Mouse (Mus musculus): ENCODE measurements at regions not wholly inside any gene's neighbourhood (a gene's known extent, or its start where the extent isn't known, plus 50 kb on each side); places are given as distances from the start of the nearest gene placed in this dataset.

- no peak for DNase-seq
- 78% methylated on average over 12 of the region's 12 CpGs for WGBS (ENCODE audit: insufficient replicate concordance)
- ATAC-seq, result no peak
These were observed 565.9 kb upstream of the 3110018I06Rik start for GRCm38 (mm10) chr12:106922571-106922991.

GRCm38 (mm10) chr12:106928389-106928788, 560.0 kb upstream of the 3110018I06Rik start:
- ATAC-seq (no peak), DNase-seq (no peak)
- Histone ChIP-seq H3K4me2 (ENCODE audit: low read depth, low read length) (no peak overlapping the region), H3K4me3 (ENCODE audit: low read depth, low read length) (no peak overlapping the region), H3K4me1 (ENCODE audit: insufficient read depth) (no peaks in the 10 kb centered on the region), H3K36me3 (replicated peaks; ENCODE audit: insufficient read depth, low read length) (no peaks in the 10 kb centered on the region), H3K27me3 (ENCODE audit: insufficient read depth, low read length) (no peaks in the 10 kb centered on the region), H3K9ac (replicated peaks) (no peak overlapping the region), H3K9me3 (ENCODE audit: low read length) (no peaks in the 10 kb centered on the region), H3K27ac (ENCODE audit: low read depth) (no peak overlapping the region)
- 78% methylated on average over 5 of the region's 5 CpGs for WGBS (ENCODE audit: insufficient replicate concordance)
- TF ChIP-seq EP300 (IDR thresholded peaks at IDR 0.05; ENCODE audit: low read depth), result no peak
- no peak for TF ChIP-seq CTCF (IDR thresholded peaks at IDR 0.05; ENCODE audit: low read depth)

More at GRCm38 (mm10) chr12:106922571-106922991, 565.9 kb upstream of the 3110018I06Rik start:
- Histone ChIP-seq H3K4me2 (ENCODE audit: low read depth, low read length) (no peak overlapping the region), H3K27me3 (ENCODE audit: insufficient read depth, low read length) (no peaks in the 10 kb centered on the region), H3K9me3 (ENCODE audit: low read length) (no peaks in the 10 kb centered on the region), H3K9ac (replicated peaks) (no peak overlapping the region), H3K36me3 (replicated peaks; ENCODE audit: insufficient read depth, low read length) (no peaks in the 10 kb centered on the region), H3K4me3 (ENCODE audit: low read depth, low read length) (no peak overlapping the region), H3K4me1 (ENCODE audit: insufficient read depth) (no peaks in the 10 kb centered on the region), H3K27ac (ENCODE audit: low read depth) (no peak overlapping the region)
- TF ChIP-seq EP300 (IDR thresholded peaks at IDR 0.05; ENCODE audit: low read depth), result no peak
- no peak for TF ChIP-seq CTCF (IDR thresholded peaks at IDR 0.05; ENCODE audit: low read depth)

GRCm38 (mm10) chr12:106929161-106929560, 559.3 kb upstream of the 3110018I06Rik start:
- TF ChIP-seq CTCF (IDR thresholded peaks at IDR 0.05; ENCODE audit: low read depth) (no peak), EP300 (IDR thresholded peaks at IDR 0.05; ENCODE audit: low read depth) (no peak)
- WGBS (ENCODE audit: insufficient replicate concordance), result 71% methylated on average over 13 of the region's 13 CpGs
- Histone ChIP-seq H3K27me3 (ENCODE audit: insufficient read depth, low read length) (no peaks in the 10 kb centered on the region), H3K9ac (replicated peaks) (no peak overlapping the region), H3K36me3 (replicated peaks; ENCODE audit: insufficient read depth, low read length) (no peaks in the 10 kb centered on the region), H3K4me1 (ENCODE audit: insufficient read depth) (no peaks in the 10 kb centered on the region), H3K4me2 (ENCODE audit: low read depth, low read length) (no peak overlapping the region), H3K4me3 (ENCODE audit: low read depth, low read length) (no peak overlapping the region), H3K9me3 (ENCODE audit: low read length) (no peaks in the 10 kb centered on the region), H3K27ac (ENCODE audit: low read depth) (no peak overlapping the region)
- DNase-seq (no peak), ATAC-seq (no peak)

- DNase-seq (no peak), ATAC-seq (no peak)
These were observed 556.8 kb upstream of the 3110018I06Rik start for GRCm38 (mm10) chr12:106931591-106931990.

GRCm38 (mm10) chr12:106939381-106939780, 549.1 kb upstream of the 3110018I06Rik start:
- H3K36me3 ChIP-seq (replicated peaks; ENCODE audit: insufficient read depth, low read length), result no peaks in the 10 kb centered on the region
- no peak for ATAC-seq
- no peak overlapping the region for H3K4me3 ChIP-seq (ENCODE audit: low read depth, low read length)
- no peaks in the 10 kb centered on the region for H3K4me1 ChIP-seq (ENCODE audit: insufficient read depth)
- no peak overlapping the region for H3K27ac ChIP-seq (ENCODE audit: low read depth)
- TF ChIP-seq CTCF (IDR thresholded peaks at IDR 0.05; ENCODE audit: low read depth) (no peak), EP300 (IDR thresholded peaks at IDR 0.05; ENCODE audit: low read depth) (no peak)
- WGBS (ENCODE audit: insufficient replicate concordance), result 67% methylated on average over 12 of the region's 12 CpGs
- no peak for DNase-seq
- no peak overlapping the region for H3K9ac ChIP-seq (replicated peaks)
- no peaks in the 10 kb centered on the region; the same call in 1 of the 2 replicates for H3K9me3 ChIP-seq (ENCODE audit: low read length)
- H3K27me3 ChIP-seq (ENCODE audit: insufficient read depth, low read length), result no peaks in the 10 kb centered on the region
- no peak overlapping the region for H3K4me2 ChIP-seq (ENCODE audit: low read depth, low read length)

More at GRCm38 (mm10) chr12:106931591-106931990, 556.8 kb upstream of the 3110018I06Rik start:
- WGBS (ENCODE audit: insufficient replicate concordance), result 66% methylated on average over 3 of the region's 3 CpGs
- Histone ChIP-seq H3K27me3 (ENCODE audit: insufficient read depth, low read length) (no peaks in the 10 kb centered on the region), H3K9me3 (ENCODE audit: low read length) (no peaks in the 10 kb centered on the region; the same call in 1 of the 2 replicates), H3K4me2 (ENCODE audit: low read depth, low read length) (no peak overlapping the region), H3K4me1 (ENCODE audit: insufficient read depth) (no peaks in the 10 kb centered on the region), H3K27ac (ENCODE audit: low read depth) (no peak overlapping the region), H3K36me3 (replicated peaks; ENCODE audit: insufficient read depth, low read length) (no peaks in the 10 kb centered on the region), H3K4me3 (ENCODE audit: low read depth, low read length) (no peak overlapping the region), H3K9ac (replicated peaks) (no peak overlapping the region)
- no peak for TF ChIP-seq EP300 (IDR thresholded peaks at IDR 0.05; ENCODE audit: low read depth)
- no peak for TF ChIP-seq CTCF (IDR thresholded peaks at IDR 0.05; ENCODE audit: low read depth)

GRCm38 (mm10) chr12:106943874-106944273, 544.6 kb upstream of the 3110018I06Rik start:
- no peaks in the 10 kb centered on the region for H3K4me1 ChIP-seq (ENCODE audit: insufficient read depth)
- H3K4me2 ChIP-seq (ENCODE audit: low read depth, low read length), result no peak overlapping the region
- TF ChIP-seq EP300 (IDR thresholded peaks at IDR 0.05; ENCODE audit: low read depth) (no peak), CTCF (IDR thresholded peaks at IDR 0.05; ENCODE audit: low read depth) (no peak)
- H3K27ac ChIP-seq (ENCODE audit: low read depth), result no peak overlapping the region
- WGBS (ENCODE audit: insufficient replicate concordance), result 44% methylated on average over 5 of the region's 5 CpGs
- no peaks in the 10 kb centered on the region for H3K27me3 ChIP-seq (ENCODE audit: insufficient read depth, low read length)
- H3K36me3 ChIP-seq (replicated peaks; ENCODE audit: insufficient read depth, low read length), result no peaks in the 10 kb centered on the region
- no peaks in the 10 kb centered on the region for H3K9me3 ChIP-seq (ENCODE audit: low read length)
- no peak overlapping the region for H3K9ac ChIP-seq (replicated peaks)
- ATAC-seq (no peak), DNase-seq (no peak)
- H3K4me3 ChIP-seq (ENCODE audit: low read depth, low read length), result no peak overlapping the region

- no peak for ATAC-seq
- H3K4me3 ChIP-seq (ENCODE audit: low read depth, low read length), result no peak overlapping the region
- no peak overlapping the region for H3K4me2 ChIP-seq (ENCODE audit: low read depth, low read length)
- H3K27ac ChIP-seq (ENCODE audit: low read depth), result no peak overlapping the region
- WGBS (ENCODE audit: insufficient replicate concordance), result 86% methylated on average over 11 of the region's 11 CpGs
- no peak for DNase-seq
- no peaks in the 10 kb centered on the region; the same call in 1 of the 2 replicates for H3K9me3 ChIP-seq (ENCODE audit: low read length)
- H3K4me1 ChIP-seq (ENCODE audit: insufficient read depth), result no peaks in the 10 kb centered on the region
- no peaks in the 10 kb centered on the region for H3K36me3 ChIP-seq (replicated peaks; ENCODE audit: insufficient read depth, low read length)
- no peaks in the 10 kb centered on the region for H3K27me3 ChIP-seq (ENCODE audit: insufficient read depth, low read length)
- no peak for TF ChIP-seq EP300 (IDR thresholded peaks at IDR 0.05; ENCODE audit: low read depth)
- TF ChIP-seq CTCF (IDR thresholded peaks at IDR 0.05; ENCODE audit: low read depth), result no peak
- H3K9ac ChIP-seq (replicated peaks), result no peak overlapping the region
These were observed 535.8 kb upstream of the 3110018I06Rik start for GRCm38 (mm10) chr12:106952621-106953020.

All from liver, postnatal 0 days (tissue).